Mouse (Mus musculus): ENCODE measurements at regions not wholly inside any gene's neighbourhood (a gene's known extent, or its start where the extent isn't known, plus 50 kb on each side); places are given as distances from the start of the nearest gene placed in this dataset.

- no peak overlapping the region for H3ac ChIP-seq (ENCODE audit: control insufficient read depth, insufficient read length, low read depth)
- H3K4me3 ChIP-seq (ENCODE audit: insufficient read depth, poor library complexity, severe bottlenecking), result no peak overlapping the region
- H3K79me2 ChIP-seq (ENCODE audit: control insufficient read depth, insufficient read depth), result no peaks in the 10 kb centered on the region
- no peaks in the 10 kb centered on the region for H3K36me3 ChIP-seq (ENCODE audit: control insufficient read depth, insufficient read depth)
- H3K27me3 ChIP-seq (ENCODE audit: control insufficient read depth, insufficient read depth, insufficient read length), result no peaks in the 10 kb centered on the region
- H3K79me3 ChIP-seq (ENCODE audit: low read depth), result no peaks in the 10 kb centered on the region
- no peak for TF ChIP-seq FOSL1 (IDR thresholded peaks at IDR 0.05; ENCODE audit: insufficient read depth, low read length, poor library complexity, severe bottlenecking)
- no peak for TF ChIP-seq USF1 (IDR thresholded peaks at IDR 0.05; ENCODE audit: low read depth)
- TF ChIP-seq CTCF (IDR thresholded peaks at IDR 0.05; ENCODE audit: control insufficient read depth, insufficient read depth, insufficient read length), result no peak
- TF ChIP-seq CEBPB (IDR thresholded peaks at IDR 0.05; ENCODE audit: low read depth), result no peak
- TF ChIP-seq MAX (IDR thresholded peaks at IDR 0.05), result no peak
- TF ChIP-seq MYOG (IDR thresholded peaks at IDR 0.05; ENCODE audit: control insufficient read depth, extremely low read depth, insufficient read length), result no peak
- no peak for TF ChIP-seq MYOD1 (IDR thresholded peaks at IDR 0.05; ENCODE audit: control insufficient read depth, insufficient read length, low read depth)
Measured at GRCm38 (mm10) chr13:51919937-51920336, 73.5 kb downstream of the Gadd45g start.

GRCm38 (mm10) chr13:51920511-51921351 lies 74.3 kb downstream of the Gadd45g start:
- Histone ChIP-seq H3K4me3 (ENCODE audit: insufficient read depth, poor library complexity, severe bottlenecking) (no peak overlapping the region), H3K79me2 (ENCODE audit: control insufficient read depth, insufficient read depth) (no peaks in the 10 kb centered on the region), H3K36me3 (ENCODE audit: control insufficient read depth, insufficient read depth) (no peaks in the 10 kb centered on the region), H3ac (ENCODE audit: control insufficient read depth, insufficient read length, low read depth) (no peak overlapping the region), H3K27me3 (ENCODE audit: control insufficient read depth, insufficient read depth, insufficient read length) (no peaks in the 10 kb centered on the region), H3K79me3 (ENCODE audit: low read depth) (no peaks in the 10 kb centered on the region)
- TF ChIP-seq CEBPB (IDR thresholded peaks at IDR 0.05; ENCODE audit: low read depth) (no peak), USF1 (IDR thresholded peaks at IDR 0.05; ENCODE audit: low read depth) (no peak), MAX (IDR thresholded peaks at IDR 0.05) (no peak), CTCF (IDR thresholded peaks at IDR 0.05; ENCODE audit: control insufficient read depth, insufficient read depth, insufficient read length) (no peak), FOSL1 (IDR thresholded peaks at IDR 0.05; ENCODE audit: insufficient read depth, low read length, poor library complexity, severe bottlenecking) (no peak), MYOG (IDR thresholded peaks at IDR 0.05; ENCODE audit: control insufficient read depth, extremely low read depth, insufficient read length) (no peak), MYOD1 (IDR thresholded peaks at IDR 0.05; ENCODE audit: control insufficient read depth, insufficient read length, low read depth) (peak; percentile 69)

GRCm38 (mm10) chr13:51921550-51921949 lies 75.1 kb downstream of the Gadd45g start:
- Histone ChIP-seq H3K36me3 (ENCODE audit: control insufficient read depth, insufficient read depth) (no peaks in the 10 kb centered on the region), H3K79me2 (ENCODE audit: control insufficient read depth, insufficient read depth) (no peaks in the 10 kb centered on the region), H3K79me3 (ENCODE audit: low read depth) (no peaks in the 10 kb centered on the region), H3ac (ENCODE audit: control insufficient read depth, insufficient read length, low read depth) (no peak overlapping the region), H3K4me3 (ENCODE audit: insufficient read depth, poor library complexity, severe bottlenecking) (no peak overlapping the region), H3K27me3 (ENCODE audit: control insufficient read depth, insufficient read depth, insufficient read length) (no peaks in the 10 kb centered on the region)
- TF ChIP-seq CTCF (IDR thresholded peaks at IDR 0.05; ENCODE audit: control insufficient read depth, insufficient read depth, insufficient read length), result no peak
- TF ChIP-seq MYOD1 (IDR thresholded peaks at IDR 0.05; ENCODE audit: control insufficient read depth, insufficient read length, low read depth), result no peak
- TF ChIP-seq USF1 (IDR thresholded peaks at IDR 0.05; ENCODE audit: low read depth), result no peak
- TF ChIP-seq CEBPB (IDR thresholded peaks at IDR 0.05; ENCODE audit: low read depth), result no peak
- no peak for TF ChIP-seq MYOG (IDR thresholded peaks at IDR 0.05; ENCODE audit: control insufficient read depth, extremely low read depth, insufficient read length)
- TF ChIP-seq FOSL1 (IDR thresholded peaks at IDR 0.05; ENCODE audit: insufficient read depth, low read length, poor library complexity, severe bottlenecking), result no peak
- no peak for TF ChIP-seq MAX (IDR thresholded peaks at IDR 0.05)

GRCm38 (mm10) chr13:51926764-51927163 lies 80.3 kb downstream of the Gadd45g start:
- no peak overlapping the region for H3K4me3 ChIP-seq (ENCODE audit: insufficient read depth, poor library complexity, severe bottlenecking)
- H3K36me3 ChIP-seq (ENCODE audit: control insufficient read depth, insufficient read depth), result no peaks in the 10 kb centered on the region
- H3ac ChIP-seq (ENCODE audit: control insufficient read depth, insufficient read length, low read depth), result no peak overlapping the region
- H3K79me2 ChIP-seq (ENCODE audit: control insufficient read depth, insufficient read depth), result no peaks in the 10 kb centered on the region
- no peaks in the 10 kb centered on the region for H3K79me3 ChIP-seq (ENCODE audit: low read depth)
- H3K27me3 ChIP-seq (ENCODE audit: control insufficient read depth, insufficient read depth, insufficient read length), result no peaks in the 10 kb centered on the region
- TF ChIP-seq CEBPB (IDR thresholded peaks at IDR 0.05; ENCODE audit: low read depth), result no peak

GRCm38 (mm10) chr13:51929730-51930129 lies 83.3 kb downstream of the Gadd45g start:
- Histone ChIP-seq H3K36me3 (ENCODE audit: control insufficient read depth, insufficient read depth) (no peaks in the 10 kb centered on the region), H3K79me2 (ENCODE audit: control insufficient read depth, insufficient read depth) (no peaks in the 10 kb centered on the region), H3K79me3 (ENCODE audit: low read depth) (no peaks in the 10 kb centered on the region), H3K4me3 (ENCODE audit: insufficient read depth, poor library complexity, severe bottlenecking) (no peak overlapping the region), H3K27me3 (ENCODE audit: control insufficient read depth, insufficient read depth, insufficient read length) (no peaks in the 10 kb centered on the region), H3ac (ENCODE audit: control insufficient read depth, insufficient read length, low read depth) (no peak overlapping the region)
- TF ChIP-seq FOSL1 (IDR thresholded peaks at IDR 0.05; ENCODE audit: insufficient read depth, low read length, poor library complexity, severe bottlenecking) (no peak), CEBPB (IDR thresholded peaks at IDR 0.05; ENCODE audit: low read depth) (no peak), MYOD1 (IDR thresholded peaks at IDR 0.05; ENCODE audit: control insufficient read depth, insufficient read length, low read depth) (no peak), MAX (IDR thresholded peaks at IDR 0.05) (no peak), MYOG (IDR thresholded peaks at IDR 0.05; ENCODE audit: control insufficient read depth, extremely low read depth, insufficient read length) (no peak), USF1 (IDR thresholded peaks at IDR 0.05; ENCODE audit: low read depth) (no peak), CTCF (IDR thresholded peaks at IDR 0.05; ENCODE audit: control insufficient read depth, insufficient read depth, insufficient read length) (no peak)

GRCm38 (mm10) chr13:51930301-51930747 lies 83.8 kb downstream of the Gadd45g start:
- no peaks in the 10 kb centered on the region for H3K79me3 ChIP-seq (ENCODE audit: low read depth)
- no peaks in the 10 kb centered on the region for H3K27me3 ChIP-seq (ENCODE audit: control insufficient read depth, insufficient read depth, insufficient read length)
- H3K79me2 ChIP-seq (ENCODE audit: control insufficient read depth, insufficient read depth), result no peaks in the 10 kb centered on the region
- H3K36me3 ChIP-seq (ENCODE audit: control insufficient read depth, insufficient read depth), result no peaks in the 10 kb centered on the region
- no peak overlapping the region for H3ac ChIP-seq (ENCODE audit: control insufficient read depth, insufficient read length, low read depth)
- no peak overlapping the region for H3K4me3 ChIP-seq (ENCODE audit: insufficient read depth, poor library complexity, severe bottlenecking)
- no peak for TF ChIP-seq USF1 (IDR thresholded peaks at IDR 0.05; ENCODE audit: low read depth)
- TF ChIP-seq FOSL1 (IDR thresholded peaks at IDR 0.05; ENCODE audit: insufficient read depth, low read length, poor library complexity, severe bottlenecking), result no peak
- TF ChIP-seq MYOD1 (IDR thresholded peaks at IDR 0.05; ENCODE audit: control insufficient read depth, insufficient read length, low read depth), result no peak
- TF ChIP-seq MAX (IDR thresholded peaks at IDR 0.05), result no peak
- TF ChIP-seq MYOG (IDR thresholded peaks at IDR 0.05; ENCODE audit: control insufficient read depth, extremely low read depth, insufficient read length), result no peak
- TF ChIP-seq CTCF (IDR thresholded peaks at IDR 0.05; ENCODE audit: control insufficient read depth, insufficient read depth, insufficient read length), result no peak
- TF ChIP-seq CEBPB (IDR thresholded peaks at IDR 0.05; ENCODE audit: low read depth), result no peak

All from C2C12 (cell line).